Mouse (Mus musculus) lung, embryonic 16.5 days (tissue): ENCODE measurements around the gene Gm8369. TPM values are rescaled to one million over a fixed set of nuclear protein-coding genes. Genes with fewer than 3 reads are reported as not detected.
"Not testable (repeated sequence)": the region's sequence is repeated elsewhere in the genome, so short reads cannot be mapped to it uniquely, and the experiment has no call there.

Experiments
- ATAC-seq: fragments of 200-750 bp; cut with Nextera tagmentation; 2 replicates; pipeline ENCODE4 v1.8.0; 2017; ENCODE audit warnings: low read depth, mild to moderate bottlenecking, moderate library complexity
- H3K27ac ChIP-seq: fragments of 300-500 bp; sonication (generic); 2 replicates; pipeline ENCODE4 v1.5.1; 2014; ENCODE audit warnings: mild to moderate bottlenecking, control low read depth, low read length
- H3K27me3 ChIP-seq: fragments of 300-500 bp; sonication (generic); 2 replicates; pipeline ENCODE4 v1.6.1; 2014; ENCODE audit warnings: low read depth, low read length, mixed read lengths; ENCODE audit not compliant: control insufficient read depth, insufficient read depth
- H3K36me3 ChIP-seq: fragments of 300-500 bp; sonication (generic); 2 replicates; pipeline ENCODE4 v1.6.1; 2014; ENCODE audit warnings: low read length; ENCODE audit not compliant: control insufficient read depth, insufficient read depth
- H3K4me1 ChIP-seq: fragments of 300-500 bp; sonication (generic); replicated peaks from 2 replicates; pipeline ENCODE4 v1.6.1; 2014; ENCODE audit warnings: low read length, mixed read lengths; ENCODE audit not compliant: control insufficient read depth, insufficient read depth
- H3K4me2 ChIP-seq: fragments of 300-500 bp; sonication (generic); 2 replicates; pipeline ENCODE4 v1.6.1; 2014; ENCODE audit warnings: low read depth, low read length, control low read depth
- H3K4me3 ChIP-seq: fragments of 300-500 bp; sonication (generic); 2 replicates; pipeline ENCODE4 v1.5.1; 2014; ENCODE audit warnings: mild to moderate bottlenecking, low read length, control low read depth
- H3K9ac ChIP-seq: fragments of 300-500 bp; sonication (generic); 2 replicates; pipeline ENCODE4 v1.6.1; 2014; ENCODE audit warnings: low read length, control low read depth
- H3K9me3 ChIP-seq: fragments of 300-500 bp; sonication (generic); 2 replicates; pipeline ENCODE4 v1.6.1; 2016; ENCODE audit warnings: low read length; ENCODE audit not compliant: control insufficient read depth
- WGBS: fragments of 180-500 bp; shearing (Covaris S2); extraction: QIAGEN DNeasy Blood & Tissue Kit; methylation state at CpG from one replicate; pipeline ENCODE4 v1.1.7; 2014; 5-methylcytosine and 5-hydroxymethylcytosine counted together
- polyA plus RNA-seq: library from polyadenylated mRNA; unstranded; fragments of >200 nt; fragmentation: Nextera tagmentation; extraction: Ambion mirVana; gene quantifications from 2 replicates; pipeline ENCODE4 v1.2.1, GENCODE M21; 2015

The Gm8369 gene
- polyA plus RNA-seq = not detected in 2 replicates

DNA sequence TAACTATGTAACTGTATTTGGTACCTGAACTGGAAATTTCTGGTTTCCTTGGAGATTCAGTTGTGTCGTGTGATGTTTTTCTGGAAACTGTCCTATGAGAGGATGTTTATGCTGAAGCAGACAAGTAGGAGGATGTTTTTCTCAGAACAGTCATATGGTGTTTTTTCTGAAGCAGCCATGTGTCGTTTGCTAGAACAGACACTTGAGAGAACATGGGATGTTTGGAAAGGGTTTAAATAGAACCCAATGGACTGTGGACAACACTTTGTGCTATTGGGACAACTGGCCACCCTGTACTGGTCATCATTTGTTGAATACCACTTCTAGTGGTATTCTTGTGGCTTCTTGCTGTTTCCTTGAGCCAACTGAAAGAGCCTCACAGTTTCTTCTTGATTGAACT is at the start of gene Gm8369:
TSS of gene Gm8369 (plus strand) at position 193 of the 400 bp plus-strand sequence.
- 54% methylated on average over 2 of the region's 2 CpGs for WGBS
- no peak within 1 kb of the TSS for H3K27ac ChIP-seq
- no peak within 1 kb of the TSS for H3K4me3 ChIP-seq
- H3K9ac ChIP-seq = no peak within 1 kb of the TSS
- no peak within 1 kb of the TSS for H3K4me2 ChIP-seq
- no peaks in the 10 kb centered on the region for H3K36me3 ChIP-seq
- ATAC-seq = no peak
- no peaks in the 10 kb centered on the region for H3K9me3 ChIP-seq
- H3K27me3 ChIP-seq = no peaks in the 10 kb centered on the region
- H3K4me1 ChIP-seq = no peaks in the 10 kb centered on the region

DNA sequence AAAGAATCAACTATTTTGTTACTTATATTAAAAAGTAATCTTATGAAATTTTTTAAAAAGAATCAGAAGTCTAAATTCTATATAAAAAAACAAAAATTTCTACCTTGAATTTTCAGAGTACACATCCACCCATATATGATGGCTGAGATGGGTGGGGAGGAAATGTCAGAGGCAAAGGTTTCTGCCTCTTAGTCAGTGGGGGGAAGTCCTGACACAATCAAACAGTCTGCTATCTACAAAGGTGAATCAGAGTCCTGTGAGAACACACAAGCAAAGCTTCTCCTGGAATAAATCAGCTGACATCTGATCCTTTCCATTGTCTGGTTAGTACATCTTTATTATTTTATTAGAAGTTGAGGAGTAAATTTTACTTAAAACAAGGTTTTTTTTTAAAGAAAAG is 42.4 kb upstream of the Gm8369 start, which contains the start of gene Ms4a4b:
TSS of gene Ms4a4b (plus strand) at position 216 of the 400 bp plus-strand sequence.
- no peaks in the 10 kb centered on the region for H3K9me3 ChIP-seq
- no peak for ATAC-seq
- no peak within 1 kb of the TSS for H3K4me3 ChIP-seq
- no peak within 1 kb of the TSS for H3K9ac ChIP-seq
- H3K4me2 ChIP-seq = no peak within 1 kb of the TSS
- H3K27ac ChIP-seq = no peak within 1 kb of the TSS
- no peaks in the 10 kb centered on the region for H3K36me3 ChIP-seq
- no peaks in the 10 kb centered on the region for H3K4me1 ChIP-seq
- H3K27me3 ChIP-seq = no peaks in the 10 kb centered on the region

DNA sequence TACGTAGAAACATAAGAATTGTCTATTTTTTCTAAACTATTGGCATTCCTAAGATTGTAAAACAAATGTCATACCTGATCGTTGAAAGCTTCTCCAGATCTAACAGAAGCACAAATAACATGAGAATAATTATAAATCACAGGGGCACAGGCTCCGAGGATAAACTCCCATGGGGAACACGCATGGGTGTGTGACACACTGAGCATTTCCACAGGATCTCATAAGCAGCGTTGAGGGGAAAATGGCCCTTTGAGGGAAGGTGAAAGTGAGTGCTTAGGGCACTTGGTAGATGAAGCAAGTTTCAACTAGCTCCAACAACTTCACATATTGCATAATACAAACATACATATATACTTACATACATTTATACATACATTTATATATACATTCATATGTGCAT is 41.8 kb upstream of the Gm8369 start:
- ATAC-seq = no peak
- H3K9me3 ChIP-seq = no peaks in the 10 kb centered on the region
- H3K27me3 ChIP-seq = no peaks in the 10 kb centered on the region
- H3K4me1 ChIP-seq = no peaks in the 10 kb centered on the region
- H3K36me3 ChIP-seq = no peaks in the 10 kb centered on the region
- 82% methylated on average over 5 of the region's 5 CpGs for WGBS
- H3K4me2 ChIP-seq = no peak overlapping the region
- no peak overlapping the region for H3K27ac ChIP-seq
- no peak overlapping the region for H3K9ac ChIP-seq
- H3K4me3 ChIP-seq = no peak overlapping the region

DNA sequence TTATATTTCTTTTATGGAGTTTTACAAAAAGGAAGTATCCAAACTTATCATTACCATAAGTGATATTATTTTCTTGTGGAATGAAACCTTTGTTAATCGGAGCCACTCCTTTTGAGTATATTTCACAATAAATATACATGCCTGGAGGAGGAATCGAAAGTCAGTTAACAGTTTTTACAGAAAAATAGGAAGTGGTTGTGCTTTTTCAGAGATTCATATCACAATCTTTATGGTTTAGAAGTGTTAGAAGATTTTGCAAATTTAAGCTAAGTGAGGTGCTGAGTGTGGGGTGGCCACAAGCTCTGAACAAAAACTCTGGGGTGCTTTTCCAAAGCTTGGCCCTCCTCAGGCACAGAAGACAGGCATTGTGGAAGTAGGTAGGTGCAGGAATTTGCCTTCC is 38.5 kb upstream of the Gm8369 start:
- Histone ChIP-seq H3K4me1 (no peaks in the 10 kb centered on the region), H3K4me2 (no peak overlapping the region), H3K36me3 (no peaks in the 10 kb centered on the region), H3K4me3 (no peak overlapping the region), H3K27me3 (no peaks in the 10 kb centered on the region), H3K27ac (no peak overlapping the region), H3K9me3 (no peaks in the 10 kb centered on the region), H3K9ac (no peak overlapping the region)
- no peak for ATAC-seq
- WGBS = 74% methylated on average over 2 of the region's 2 CpGs

DNA sequence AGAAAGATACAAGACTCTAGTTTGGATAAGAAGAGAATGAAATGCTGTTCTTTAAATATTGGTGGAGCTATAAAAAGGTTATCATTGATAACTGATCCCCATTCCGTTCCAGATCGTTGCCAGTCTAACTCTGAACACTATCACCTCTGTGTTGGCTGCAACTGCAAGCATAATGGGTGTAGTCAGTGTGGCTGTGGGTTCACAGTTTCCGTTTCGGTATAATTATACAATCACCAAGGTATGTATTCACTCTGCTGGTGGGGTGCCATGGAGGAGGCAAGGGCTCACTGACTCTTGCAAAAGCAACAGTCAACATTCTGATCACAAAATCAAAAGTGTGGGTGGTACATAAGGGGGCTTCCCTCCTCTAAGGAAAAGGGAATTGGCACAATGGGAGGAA is 26.7 kb upstream of the Gm8369 start:
- not testable (repeated sequence) for H3K4me1 ChIP-seq, ATAC-seq, H3K4me2 ChIP-seq, H3K27me3 ChIP-seq, H3K9me3 ChIP-seq, H3K4me3 ChIP-seq, H3K36me3 ChIP-seq, H3K9ac ChIP-seq, H3K27ac ChIP-seq
- 76% methylated on average over 2 of the region's 4 CpGs for WGBS

DNA sequence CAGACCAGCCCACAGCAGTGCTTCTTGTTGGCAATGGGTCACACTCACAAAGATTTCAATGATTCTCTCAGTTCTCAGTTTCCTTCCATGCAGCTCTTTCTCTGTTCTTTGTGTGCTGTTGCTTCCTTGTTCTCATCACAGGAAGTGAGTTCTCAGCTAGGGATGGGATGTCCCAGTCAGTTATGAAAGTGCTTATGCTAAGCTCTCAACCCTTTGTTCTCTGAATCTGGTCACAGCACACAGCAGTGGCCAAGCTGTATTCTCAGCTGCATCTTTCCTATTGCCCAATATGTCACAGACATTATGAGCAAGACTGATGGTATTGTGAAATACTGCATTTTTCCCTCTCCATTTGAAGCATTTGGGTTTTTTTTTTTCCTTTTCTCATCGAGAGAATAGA is 20.9 kb upstream of the Gm8369 start:
- not testable (repeated sequence) for H3K4me1 ChIP-seq, H3K4me2 ChIP-seq, H3K9me3 ChIP-seq, H3K9ac ChIP-seq, H3K36me3 ChIP-seq, H3K27ac ChIP-seq, H3K27me3 ChIP-seq, ATAC-seq, H3K4me3 ChIP-seq
- WGBS = 54% methylated on average over 1 of the region's 1 CpGs

DNA sequence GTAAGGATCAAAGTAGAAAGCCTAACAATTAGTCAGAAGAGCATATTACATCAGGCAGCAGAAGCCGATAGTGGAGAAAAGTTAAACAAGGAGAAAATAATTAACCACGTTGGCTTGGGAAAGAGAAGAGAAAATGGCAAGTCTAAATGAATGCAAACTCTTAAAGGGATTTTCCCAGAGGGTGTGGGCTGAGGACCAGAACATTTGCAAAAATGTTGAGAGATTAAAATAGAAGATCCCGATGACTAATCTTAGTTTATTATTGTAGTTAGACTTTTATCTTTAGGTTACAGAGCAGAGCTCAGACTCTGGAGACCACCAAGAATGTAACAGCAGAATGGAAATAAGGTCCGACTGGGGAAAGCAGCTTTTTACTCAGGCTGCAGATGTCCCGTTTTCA is 19.3 kb upstream of the Gm8369 start:
- Histone ChIP-seq H3K9ac (no peak overlapping the region), H3K27ac (no peak overlapping the region), H3K27me3 (no peaks in the 10 kb centered on the region), H3K4me1 (no peaks in the 10 kb centered on the region), H3K4me2 (no peak overlapping the region), H3K36me3 (no peaks in the 10 kb centered on the region), H3K9me3 (no peaks in the 10 kb centered on the region), H3K4me3 (no peak overlapping the region)
- 39% methylated on average over 5 of the region's 5 CpGs for WGBS
- no peak for ATAC-seq

DNA sequence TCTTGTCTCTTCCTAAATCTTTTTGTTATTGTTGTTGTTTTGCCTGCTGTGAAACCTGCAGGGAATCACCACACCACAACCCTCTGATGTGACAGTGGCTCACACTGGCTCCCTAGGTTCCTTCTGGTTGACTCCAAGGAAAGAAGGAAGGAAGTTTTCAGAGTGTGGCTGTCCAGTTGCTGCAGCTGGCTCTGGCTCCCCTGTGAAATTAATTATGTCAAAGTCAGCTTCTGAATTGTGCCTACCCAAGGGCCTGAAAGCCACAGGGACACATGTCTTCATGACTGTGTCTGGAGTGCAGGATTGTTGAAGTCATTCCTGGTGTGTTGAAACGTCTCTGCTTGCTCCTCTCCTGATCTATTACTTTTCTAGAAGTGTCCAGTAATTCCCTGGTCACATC is 17.4 kb upstream of the Gm8369 start:
- WGBS = 43% methylated on average over 1 of the region's 1 CpGs
- H3K4me2 ChIP-seq, H3K4me1 ChIP-seq, ATAC-seq, H3K4me3 ChIP-seq, H3K36me3 ChIP-seq, H3K27me3 ChIP-seq, H3K9ac ChIP-seq, H3K9me3 ChIP-seq, H3K27ac ChIP-seq: not testable (repeated sequence)

DNA sequence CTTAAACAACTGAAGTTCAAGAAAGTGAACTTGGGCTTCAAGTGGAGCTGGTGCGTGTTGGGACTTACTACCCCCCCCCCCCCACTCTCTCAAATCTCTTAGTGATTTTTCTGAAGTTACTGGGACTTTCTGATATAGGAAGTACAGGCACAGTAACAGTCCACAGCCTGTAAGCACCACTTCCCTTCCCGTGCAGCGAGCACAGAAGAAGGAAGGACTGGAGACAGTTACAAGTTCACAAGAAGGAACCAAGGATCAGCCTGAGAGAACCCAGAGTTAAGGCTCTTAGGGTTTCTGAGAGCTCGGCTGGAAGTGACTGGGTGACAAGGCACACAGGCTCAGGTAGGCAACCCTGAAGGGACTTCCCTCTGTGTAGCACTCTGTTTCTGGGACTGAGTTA is 16.5 kb upstream of the Gm8369 start, which contains the start of gene Ms4a6c:
TSS of gene Ms4a6c (plus strand) at position 152 of the 400 bp plus-strand sequence.
- H3K9ac ChIP-seq, H3K27ac ChIP-seq, H3K27me3 ChIP-seq, H3K4me3 ChIP-seq, H3K36me3 ChIP-seq, H3K4me2 ChIP-seq, H3K9me3 ChIP-seq, H3K4me1 ChIP-seq, ATAC-seq: not testable (repeated sequence)
- 75% methylated on average over 4 of the region's 4 CpGs for WGBS

DNA sequence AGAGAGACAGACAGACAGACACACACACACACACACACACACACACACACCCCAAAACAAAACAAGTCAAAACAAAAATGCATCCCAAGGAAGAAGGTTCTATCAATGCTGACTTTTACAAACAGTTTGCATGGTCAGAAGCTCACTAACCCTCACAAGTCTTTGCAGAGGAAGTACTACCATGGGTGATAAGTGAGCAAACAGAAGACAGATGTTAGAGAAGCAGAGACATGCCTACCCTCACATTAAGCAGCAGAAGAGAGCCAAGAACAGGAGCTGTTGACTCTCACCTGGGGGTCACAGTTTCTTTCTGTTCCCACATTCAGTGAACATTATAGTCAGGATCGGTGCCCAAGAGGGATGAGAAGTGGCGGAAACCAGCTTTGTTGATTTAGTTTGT is 6.0 kb upstream of the Gm8369 start:
- H3K27ac ChIP-seq = no peak overlapping the region
- no peaks in the 10 kb centered on the region for H3K4me1 ChIP-seq
- no peaks in the 10 kb centered on the region for H3K27me3 ChIP-seq
- H3K9ac ChIP-seq = no peak overlapping the region
- H3K4me2 ChIP-seq = no peak overlapping the region
- no peak overlapping the region for H3K4me3 ChIP-seq
- WGBS = 64% methylated on average over 2 of the region's 2 CpGs
- H3K36me3 ChIP-seq = no peaks in the 10 kb centered on the region
- ATAC-seq = no peak
- no peaks in the 10 kb centered on the region for H3K9me3 ChIP-seq
